Mouse (Mus musculus) G1E (cell line): ENCODE data around the gene Hist1h3g. TPM values are rescaled to one million over a fixed set of nuclear protein-coding genes. Genes with fewer than 3 reads are reported as not detected.
"Not testable (repeated sequence)": the region's sequence is repeated elsewhere in the genome, so short reads cannot be mapped to it uniquely, and the experiment has no call there.

Experiments
- ATAC-seq: 2 replicates; pipeline ENCODE4 v1.8.0; 2016; ENCODE audit warnings: mild to moderate bottlenecking; ENCODE audit not compliant: insufficient number of reproducible peaks, poor library complexity, low FRiP score, severe bottlenecking; ENCODE audit errors: extremely low read depth
- DNase-seq: peaks from one replicate; pipeline ENCODE4 v3.0.0; 2012; ENCODE audit warnings: low spot score
- H3K27me3 ChIP-seq: 2 replicates; pipeline ENCODE4 v1.6.1; 2012; ENCODE audit warnings: mild to moderate bottlenecking, low read length, inconsistent platforms; ENCODE audit not compliant: insufficient read depth
- H3K36me3 ChIP-seq: replicated peaks from 2 replicates; pipeline ENCODE3; 2012; ENCODE audit warnings: mild to moderate bottlenecking, inconsistent platforms
- H3K4me1 ChIP-seq: 2 replicates; pipeline ENCODE4 v1.6.1; 2012; ENCODE audit warnings: low read depth, low read length, inconsistent platforms, mixed read lengths; ENCODE audit not compliant: insufficient read depth
- H3K4me3 ChIP-seq: 2 replicates; pipeline ENCODE4 v1.5.1; 2012; ENCODE audit warnings: low read depth, mild to moderate bottlenecking, inconsistent platforms, low read length, moderate library complexity, mixed read lengths
- H3K9me3 ChIP-seq: replicated peaks from 2 replicates; pipeline ENCODE4 v1.6.1; 2012; ENCODE audit warnings: inconsistent platforms
- CTCF ChIP-seq: IDR thresholded peaks from 2 replicates; pipeline ENCODE4 v1.5.1; 2012; ENCODE audit warnings: low read depth, low read length, inconsistent platforms, mixed read lengths
- GATA1 ChIP-seq: IDR thresholded peaks from 2 replicates; pipeline ENCODE4 v1.6.1; 2012; ENCODE audit warnings: borderline replicate concordance, low read length, inconsistent platforms, mixed read lengths
- GATA2 ChIP-seq: IDR thresholded peaks from 2 replicates; pipeline ENCODE4 v1.6.1; 2012; ENCODE audit warnings: low read depth, low read length, inconsistent platforms, borderline replicate concordance
- POLR2AphosphoS5 ChIP-seq: IDR thresholded peaks from 2 replicates; pipeline ENCODE4 v1.6.1; 2012; ENCODE audit warnings: low read depth, low read length, inconsistent platforms; ENCODE audit not compliant: insufficient replicate concordance
- TAL1 ChIP-seq: conservative IDR thresholded peaks from 2 replicates; pipeline ENCODE4 v1.6.1; 2012; ENCODE audit warnings: low read depth, low read length, inconsistent platforms, mixed read lengths
- polyA plus RNA-seq: library from polyadenylated mRNA; stranded (reverse); fragments of >175 nt; gene quantifications from 2 replicates; pipeline ENCODE4 v1.2.3, GENCODE M21; 2012
- total RNA-seq, 2 experiments: library from RNA; stranded (forward) in 1 of 2; stranded (reverse) in 1 of 2; fragments of 200-1000 nt in 1 of 2; fragments of >200 nt in 1 of 2; fragmentation: Nextera tagmentation in 1 of 2; gene quantifications; 2 replicates each; pipeline ENCODE4 v1.2.3; 2014 to 2017

The Hist1h3g gene
- 647 and 719 TPM in 2 replicates for total RNA-seq (2014; fragmentation: Nextera tagmentation)
- total RNA-seq (2017) = 217 and 302 TPM in 2 replicates
- polyA plus RNA-seq = 12.1 and 32.9 TPM in 2 replicates

GRCm38 (mm10) chr13:23535137-23536075 lies at the start of gene Hist1h3g:
Hist1h3g (plus strand) TSS chr13:23535422.
- Histone ChIP-seq H3K4me1 (peaks cover 24% of the 10 kb centered on the region), H3K4me3 (peak within 1 kb of the TSS; percentile 71)
- DNase-seq (peak; percentile 91), ATAC-seq (peak; percentile 77)
- H3K27me3 ChIP-seq, H3K9me3 ChIP-seq, H3K36me3 ChIP-seq: not testable (repeated sequence)
- peak; percentile 97 for TF ChIP-seq POLR2AphosphoS5

- no peak within 1 kb of the TSS; the same call in 1 of the 2 replicates for H3K4me3 ChIP-seq
- peaks cover 35% of the 10 kb centered on the region for H3K27me3 ChIP-seq
- H3K36me3 ChIP-seq = no peaks in the 10 kb centered on the region
- DNase-seq = no peak
- H3K4me1 ChIP-seq = peaks cover 30% of the 10 kb centered on the region
- peak; percentile 84 for ATAC-seq
- no peaks in the 10 kb centered on the region for H3K9me3 ChIP-seq
- TF ChIP-seq POLR2AphosphoS5 (no peak), CTCF (no peak), TAL1 (no peak), GATA1 (no peak), GATA2 (no peak)
Measured at GRCm38 (mm10) chr13:23488400-23489322, 46.6 kb upstream of the Hist1h3g start, which contains the start of gene Btn2a2. Btn2a2 (minus strand) TSS chr13:23488857.

GRCm38 (mm10) chr13:23490863-23491262 lies 44.4 kb upstream of the Hist1h3g start:
- TF ChIP-seq POLR2AphosphoS5 = no peak
- no peak for TF ChIP-seq GATA2
- TF ChIP-seq GATA1 = no peak
- H3K9me3 ChIP-seq = no peaks in the 10 kb centered on the region
- peaks cover 43% of the 10 kb centered on the region for H3K27me3 ChIP-seq
- no peak overlapping the region for H3K4me3 ChIP-seq
- DNase-seq (no peak), ATAC-seq (no peak)
- H3K36me3 ChIP-seq = no peaks in the 10 kb centered on the region
- peaks cover 27% of the 10 kb centered on the region for H3K4me1 ChIP-seq

GRCm38 (mm10) chr13:23491263-23491662 lies 44.0 kb upstream of the Hist1h3g start:
- no peak for ATAC-seq

GRCm38 (mm10) chr13:23491990-23492389 lies 43.2 kb upstream of the Hist1h3g start:
- no peak for ATAC-seq

More at GRCm38 (mm10) chr13:23491263-23491662, 44.0 kb upstream of the Hist1h3g start:
- peaks cover 39% of the 10 kb centered on the region for H3K27me3 ChIP-seq
- H3K4me1 ChIP-seq = peaks cover 23% of the 10 kb centered on the region
- no peak overlapping the region for H3K4me3 ChIP-seq
- no peak for TF ChIP-seq GATA1
- no peak for TF ChIP-seq CTCF
- no peak for TF ChIP-seq GATA2
- no peak for TF ChIP-seq POLR2AphosphoS5
- TF ChIP-seq TAL1 = no peak
- H3K36me3 ChIP-seq = no peaks in the 10 kb centered on the region
- no peak for DNase-seq
- no peaks in the 10 kb centered on the region for H3K9me3 ChIP-seq

GRCm38 (mm10) chr13:23495526-23495925 lies 39.7 kb upstream of the Hist1h3g start:
- Histone ChIP-seq H3K9me3 (no peaks in the 10 kb centered on the region), H3K36me3 (no peaks in the 10 kb centered on the region), H3K4me3 (no peak overlapping the region), H3K27me3 (peaks cover 20% of the 10 kb centered on the region), H3K4me1 (peaks cover 27% of the 10 kb centered on the region)
- TF ChIP-seq CTCF (no peak), TAL1 (no peak)
- ATAC-seq (no peak), DNase-seq (no peak)

More at GRCm38 (mm10) chr13:23491990-23492389, 43.2 kb upstream of the Hist1h3g start:
- Histone ChIP-seq H3K4me3 (no peak overlapping the region), H3K9me3 (no peaks in the 10 kb centered on the region), H3K4me1 (peaks cover 23% of the 10 kb centered on the region), H3K36me3 (no peaks in the 10 kb centered on the region), H3K27me3 (peaks cover 36% of the 10 kb centered on the region)
- DNase-seq = no peak
- TF ChIP-seq GATA1 (no peak), TAL1 (no peak), GATA2 (no peak), POLR2AphosphoS5 (no peak), CTCF (no peak)
